In genomic region chr7:16272681-16273080, GRCm38 (mm10) we compare ENCODE assay signal across 1 mouse cellular context.
TF ChIP-seq lines count a peak whose summit lies in the region.

No protein-coding gene starts in this region.

TF ChIP-seq in C2C12, 6 proteins besides CTCF, POLR2A, EP300 and RAD21:
- TF ChIP-seq USF1 (IDR thresholded peaks at IDR 0.05; ENCODE audit: low read depth) (no peak), FOSL1 (IDR thresholded peaks at IDR 0.05; ENCODE audit: insufficient read depth, low read length, poor library complexity, severe bottlenecking) (no peak), MYOG (IDR thresholded peaks at IDR 0.05; ENCODE audit: control insufficient read depth, extremely low read depth, insufficient read length) (no peak), MAX (IDR thresholded peaks at IDR 0.05) (no peak)
